Mouse (Mus musculus) effector memory CD4-positive, alpha-beta T cell, adult 5 months (primary cell): ENCODE results near the gene Susd5. TPM values are rescaled to one million over a fixed set of nuclear protein-coding genes. Genes with fewer than 3 reads are reported as not detected.

ENCODE experiments used
- polyA plus RNA-seq: library from polyadenylated mRNA; unstranded; fragments of 100-300 nt; shearing (Covaris generic); gene quantifications from one replicate; pipeline ENCODE4 v1.2.1, GENCODE M21; 2017

Susd5 gene
- polyA plus RNA-seq, result not detected

DNA sequence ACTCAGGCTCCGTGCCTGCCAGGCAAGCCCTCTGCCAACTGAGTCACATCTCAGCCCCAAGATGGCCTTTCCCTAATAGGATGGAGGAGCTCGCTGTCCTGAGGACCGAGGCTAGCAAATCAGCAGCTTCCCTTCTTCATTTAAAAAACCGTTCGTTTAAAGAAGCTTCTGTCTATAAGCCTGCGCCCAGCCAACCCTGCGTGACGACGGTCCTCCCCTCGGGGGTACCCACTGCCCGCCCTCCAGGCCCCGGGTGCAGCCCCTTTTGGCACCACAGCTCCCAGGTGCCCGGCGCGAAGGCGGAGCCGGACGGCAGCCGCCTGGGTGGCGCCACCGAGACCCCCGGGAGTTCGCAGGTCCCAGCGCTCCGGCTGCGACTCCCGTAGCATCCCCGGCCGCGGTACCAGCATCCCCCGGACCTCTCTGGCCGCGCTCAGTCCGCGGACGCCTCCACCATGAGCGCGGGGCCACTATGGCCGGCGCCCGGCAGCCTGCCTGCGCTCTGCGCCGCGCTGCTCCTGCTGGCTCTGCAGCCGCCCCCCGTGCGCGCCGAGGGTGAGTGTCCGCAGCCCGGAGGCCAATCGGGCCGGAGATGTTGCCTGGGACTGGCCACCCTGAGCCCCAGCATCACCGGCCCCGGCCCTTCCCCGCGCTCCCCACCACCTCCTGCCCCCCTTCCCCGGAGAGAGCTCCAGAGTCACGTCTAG lies at the start of gene Susd5:
Gene Susd5 (plus strand): TSS at position 51 of the 707 bp plus-strand sequence.

DNA sequence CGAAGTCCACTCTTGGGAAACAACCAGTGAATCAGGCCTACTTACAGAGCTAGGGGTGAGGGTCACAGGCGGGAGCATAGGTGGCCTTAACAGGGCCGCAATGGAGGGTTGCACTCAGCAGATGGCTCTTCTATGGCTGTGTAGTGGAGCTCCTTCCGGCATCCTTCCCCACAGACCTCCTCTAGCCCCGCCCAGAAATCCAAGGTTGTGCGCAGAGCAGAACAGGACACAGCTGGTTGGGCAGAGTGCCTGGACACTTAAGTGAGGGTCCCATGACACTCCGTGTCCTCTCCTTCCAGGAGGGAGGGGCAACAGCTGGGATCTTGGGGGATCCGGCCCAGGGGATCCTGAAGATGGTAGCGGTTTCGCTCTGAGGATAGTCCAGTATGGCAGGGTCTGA lies 10.9 kb upstream of the Susd5 start, which contains the start of gene Fbxl2:
Gene Fbxl2 (minus strand): TSS at position 164 of the 400 bp plus-strand sequence.

Other genes starting within 250 kb of the Susd5 start
- gene Ubp1, start 126.2 kb upstream of the Susd5 start, polyA plus RNA-seq, result 75.5 TPM
- 2.8 TPM for gene Fbxl2, start 10.9 kb upstream of the Susd5 start, polyA plus RNA-seq